Mouse (Mus musculus): ENCODE results near the gene Wnt5b. TPM values are rescaled to one million over a fixed set of nuclear protein-coding genes. Genes with fewer than 3 reads are reported as not detected.

Wnt5b gene
- polyA plus RNA-seq (2014; fragmentation: Nextera tagmentation; extraction: Ambion mirVana) = 6.8 and 7.4 TPM in 2 replicates

DNA sequence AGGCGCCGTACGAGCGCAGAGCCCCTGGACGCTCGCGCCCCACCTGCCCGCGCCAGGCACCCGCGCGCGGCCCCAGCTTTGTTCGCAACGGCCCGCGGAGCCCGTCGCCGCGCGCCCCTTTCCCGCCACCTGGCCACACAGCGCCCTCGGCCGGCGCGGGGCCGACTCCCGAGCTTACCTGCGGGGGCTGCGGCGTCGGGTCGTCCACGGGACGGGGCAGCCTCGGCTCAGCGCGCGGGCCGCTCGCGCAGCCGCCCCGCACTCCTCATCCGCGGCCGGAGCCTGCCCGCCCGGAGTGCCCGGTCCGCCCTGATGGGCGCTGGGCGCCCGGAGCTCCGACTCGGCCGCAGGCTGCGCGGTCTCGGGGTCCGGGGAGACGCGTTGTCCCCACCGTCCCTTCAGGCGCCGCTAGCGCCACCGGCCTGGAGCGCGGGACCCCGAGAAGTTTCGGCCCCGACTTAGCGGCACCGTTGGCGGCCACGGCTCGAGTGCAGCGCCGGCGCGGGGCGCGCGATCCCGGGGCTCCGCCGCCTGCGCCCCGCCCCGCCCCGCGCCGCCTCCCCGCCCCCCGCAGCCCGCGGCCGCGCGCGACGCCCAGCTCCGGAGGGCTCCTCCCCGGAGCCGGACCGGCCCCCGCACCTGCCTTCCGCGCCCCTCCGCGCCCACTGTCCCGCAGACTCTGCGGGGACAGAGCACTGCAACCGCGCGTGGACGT is at the start of gene Wnt5b:
TSS of gene Wnt5b (minus strand) at position 545 of the 715 bp plus-strand sequence.
- DNase-seq (peak; percentile 43), ATAC-seq (ENCODE audit: insufficient read depth) (peak; percentile 64)
- Histone ChIP-seq H3K27ac (ENCODE audit: low read depth) (no peak within 1 kb of the TSS), H3K4me2 (peak within 1 kb of the TSS; percentile 97), H3K4me3 (ENCODE audit: low read depth, low read length) (peak within 1 kb of the TSS; percentile 65), H3K27me3 (ENCODE audit: insufficient read depth, low read length) (peaks cover 21% of the 10 kb centered on the region), H3K9ac (peak within 1 kb of the TSS; percentile 68), H3K36me3 (ENCODE audit: insufficient read depth) (no peaks in the 10 kb centered on the region), H3K9me3 (ENCODE audit: low read depth, low read length) (no peaks in the 10 kb centered on the region), H3K4me1 (ENCODE audit: insufficient read depth) (no peaks in the 10 kb centered on the region)
- under 1% methylated on average over 115 of the region's 120 CpGs for WGBS
- no peak for TF ChIP-seq CTCF (IDR thresholded peaks at IDR 0.05; ENCODE audit: low read depth)

DNA sequence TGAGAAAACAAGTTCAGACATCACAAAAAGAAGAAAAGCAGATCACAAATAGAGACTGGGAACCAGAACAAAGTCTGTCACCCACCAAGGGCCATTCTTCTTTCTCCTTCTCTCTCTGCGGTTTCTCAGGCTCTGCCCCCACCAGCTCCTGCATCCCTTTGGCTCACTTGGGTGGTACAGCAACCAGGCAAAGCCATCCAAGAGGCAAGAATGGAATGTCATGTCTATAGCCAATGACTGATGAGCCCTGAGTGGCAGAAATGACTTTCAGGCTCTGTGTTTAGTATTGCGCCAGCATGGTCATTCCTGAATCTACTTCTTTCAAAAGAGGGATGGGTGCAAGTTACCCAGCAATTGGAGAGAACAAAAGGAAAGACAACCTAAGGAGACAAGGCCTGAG is 46.7 kb upstream of the Wnt5b start:
- TF ChIP-seq CTCF (IDR thresholded peaks at IDR 0.05; ENCODE audit: low read depth) = no peak
- Histone ChIP-seq H3K4me1 (ENCODE audit: insufficient read depth) (peaks cover 5% of the 10 kb centered on the region; the same call in 1 of the 2 replicates), H3K9me3 (ENCODE audit: low read depth, low read length) (no peaks in the 10 kb centered on the region), H3K4me2 (no peak overlapping the region), H3K27ac (ENCODE audit: low read depth) (no peak overlapping the region), H3K27me3 (ENCODE audit: insufficient read depth, low read length) (no peaks in the 10 kb centered on the region), H3K36me3 (ENCODE audit: insufficient read depth) (no peaks in the 10 kb centered on the region), H3K4me3 (ENCODE audit: low read depth, low read length) (no peak overlapping the region), H3K9ac (no peak overlapping the region)
- no peak for DNase-seq
- ATAC-seq (ENCODE audit: insufficient read depth) = no peak
- 81% methylated on average over 2 of the region's 2 CpGs for WGBS

DNA sequence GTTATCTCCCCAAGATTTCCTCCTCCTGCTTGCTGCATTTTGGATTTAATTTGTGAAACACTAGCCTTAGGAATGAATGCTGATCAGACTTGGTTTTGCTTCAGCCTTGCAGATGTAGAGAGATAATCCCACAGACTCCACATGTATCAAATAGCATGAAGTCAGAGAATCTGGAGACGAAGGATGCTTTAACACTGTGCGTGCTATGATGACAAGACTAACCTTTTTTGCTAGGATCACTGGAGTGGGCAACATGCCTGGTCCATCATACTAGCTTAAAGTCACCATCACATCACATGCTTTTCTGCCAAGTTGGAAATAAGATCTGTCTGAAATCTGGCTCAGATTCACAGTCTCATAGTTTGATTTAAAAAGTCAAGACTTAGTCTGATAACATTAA is 43.8 kb upstream of the Wnt5b start:
- no peak overlapping the region for H3K9ac ChIP-seq
- no peak overlapping the region for H3K27ac ChIP-seq (ENCODE audit: low read depth)
- H3K27me3 ChIP-seq (ENCODE audit: insufficient read depth, low read length) = no peaks in the 10 kb centered on the region
- DNase-seq (no peak), ATAC-seq (ENCODE audit: insufficient read depth) (no peak)
- H3K4me1 ChIP-seq (ENCODE audit: insufficient read depth) = peaks cover 9% of the 10 kb centered on the region; the same call in 1 of the 2 replicates
- 70% methylated on average over 2 of the region's 2 CpGs for WGBS
- TF ChIP-seq CTCF (IDR thresholded peaks at IDR 0.05; ENCODE audit: low read depth) = no peak
- no peaks in the 10 kb centered on the region for H3K9me3 ChIP-seq (ENCODE audit: low read depth, low read length)
- no peak overlapping the region for H3K4me3 ChIP-seq (ENCODE audit: low read depth, low read length)
- H3K36me3 ChIP-seq (ENCODE audit: insufficient read depth) = no peaks in the 10 kb centered on the region
- no peak overlapping the region for H3K4me2 ChIP-seq

DNA sequence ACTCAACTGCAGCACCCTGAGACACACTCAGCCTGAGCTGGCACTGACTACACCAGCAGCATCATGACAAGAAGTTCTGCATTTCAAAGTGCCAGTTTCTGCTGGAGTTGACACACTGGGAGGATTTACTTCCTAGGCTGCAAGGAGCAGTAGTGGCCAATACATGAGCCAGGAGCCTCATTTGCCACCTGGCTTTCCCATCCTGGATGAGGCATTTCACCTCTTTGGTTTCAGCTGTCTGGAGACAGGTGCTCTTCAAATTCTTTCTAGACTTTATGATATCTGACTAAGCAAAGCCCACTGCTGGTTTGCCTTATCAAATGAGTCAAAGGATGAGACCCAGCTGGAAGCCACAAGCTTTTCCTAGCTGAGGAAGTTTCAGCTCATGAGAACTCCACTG is 43.3 kb upstream of the Wnt5b start:
- DNase-seq (no peak), ATAC-seq (ENCODE audit: insufficient read depth) (no peak)
- H3K9ac ChIP-seq = no peak overlapping the region

GRCm38 (mm10) chr6:119585652-119586375 is 41.7 kb upstream of the Wnt5b start:
- Histone ChIP-seq H3K27ac (ENCODE audit: low read depth) (no peak overlapping the region), H3K4me3 (ENCODE audit: low read depth, low read length) (no peak overlapping the region), H3K4me1 (ENCODE audit: insufficient read depth) (peaks cover 9% of the 10 kb centered on the region; the same call in 1 of the 2 replicates), H3K9ac (no peak overlapping the region), H3K9me3 (ENCODE audit: low read depth, low read length) (no peaks in the 10 kb centered on the region), H3K27me3 (ENCODE audit: insufficient read depth, low read length) (no peaks in the 10 kb centered on the region), H3K36me3 (ENCODE audit: insufficient read depth) (no peaks in the 10 kb centered on the region), H3K4me2 (no peak overlapping the region)
- no peak for TF ChIP-seq CTCF (IDR thresholded peaks at IDR 0.05; ENCODE audit: low read depth)
- DNase-seq = peak; percentile 50
- 58% methylated on average over 5 of the region's 5 CpGs for WGBS
- ATAC-seq (ENCODE audit: insufficient read depth) = peak; percentile 60

More for the DNA sequence above, 43.3 kb upstream of the Wnt5b start:
- no peaks in the 10 kb centered on the region for H3K36me3 ChIP-seq (ENCODE audit: insufficient read depth)
- H3K4me3 ChIP-seq (ENCODE audit: low read depth, low read length) = no peak overlapping the region
- H3K4me2 ChIP-seq = no peak overlapping the region
- peaks cover 9% of the 10 kb centered on the region; the same call in 1 of the 2 replicates for H3K4me1 ChIP-seq (ENCODE audit: insufficient read depth)
- H3K27me3 ChIP-seq (ENCODE audit: insufficient read depth, low read length) = no peaks in the 10 kb centered on the region
- no peak for TF ChIP-seq CTCF (IDR thresholded peaks at IDR 0.05; ENCODE audit: low read depth)
- H3K9me3 ChIP-seq (ENCODE audit: low read depth, low read length) = no peaks in the 10 kb centered on the region
- H3K27ac ChIP-seq (ENCODE audit: low read depth) = no peak overlapping the region

- Histone ChIP-seq H3K4me3 (ENCODE audit: low read depth, low read length) (no peak overlapping the region), H3K36me3 (ENCODE audit: insufficient read depth) (no peaks in the 10 kb centered on the region), H3K27ac (ENCODE audit: low read depth) (no peak overlapping the region), H3K4me1 (ENCODE audit: insufficient read depth) (peaks cover 9% of the 10 kb centered on the region; the same call in 1 of the 2 replicates), H3K9me3 (ENCODE audit: low read depth, low read length) (no peaks in the 10 kb centered on the region), H3K27me3 (ENCODE audit: insufficient read depth, low read length) (no peaks in the 10 kb centered on the region), H3K4me2 (no peak overlapping the region), H3K9ac (no peak overlapping the region)
- 41% methylated on average over 1 of the region's 1 CpGs for WGBS
- DNase-seq = peak; percentile 33
- TF ChIP-seq CTCF (IDR thresholded peaks at IDR 0.05; ENCODE audit: low read depth) = no peak
- no peak for ATAC-seq (ENCODE audit: insufficient read depth)
These were observed 39.9 kb upstream of the Wnt5b start for GRCm38 (mm10) chr6:119584061-119584460.

DNA sequence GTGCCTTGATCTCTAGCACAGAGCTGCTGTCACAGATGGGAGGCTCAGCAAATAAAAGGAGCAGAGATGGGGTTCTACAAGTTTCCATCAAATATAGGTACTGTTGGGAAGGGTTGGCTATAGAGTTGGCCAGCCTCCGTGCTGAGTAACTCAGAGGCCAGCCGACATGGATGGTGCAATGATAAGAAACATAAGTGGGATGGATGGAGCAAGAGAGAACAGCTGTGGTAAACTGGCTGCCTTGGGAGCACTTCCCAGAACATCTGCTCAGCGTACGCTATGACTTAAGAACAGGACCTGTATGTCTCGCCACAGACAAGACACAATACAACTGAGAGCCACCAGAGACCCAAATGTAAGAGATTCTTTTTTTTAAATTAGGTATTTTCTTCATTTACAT is 39.0 kb upstream of the Wnt5b start:
- H3K27me3 ChIP-seq (ENCODE audit: insufficient read depth, low read length) = no peaks in the 10 kb centered on the region
- H3K9ac ChIP-seq = no peak overlapping the region
- TF ChIP-seq CTCF (IDR thresholded peaks at IDR 0.05; ENCODE audit: low read depth) = no peak
- no peak overlapping the region for H3K4me2 ChIP-seq
- DNase-seq (peak; percentile 19), ATAC-seq (ENCODE audit: insufficient read depth) (no peak)
- 77% methylated on average over 5 of the region's 5 CpGs for WGBS
- H3K9me3 ChIP-seq (ENCODE audit: low read depth, low read length) = no peaks in the 10 kb centered on the region
- no peaks in the 10 kb centered on the region for H3K36me3 ChIP-seq (ENCODE audit: insufficient read depth)
- H3K4me3 ChIP-seq (ENCODE audit: low read depth, low read length) = no peak overlapping the region
- H3K27ac ChIP-seq (ENCODE audit: low read depth) = no peak overlapping the region
- peaks cover 9% of the 10 kb centered on the region; the same call in 1 of the 2 replicates for H3K4me1 ChIP-seq (ENCODE audit: insufficient read depth)

Measured in lung, embryonic 14.5 days (tissue).